Mouse (Mus musculus) olfactory bulb, adult 2 months (tissue): ENCODE results near the gene Rassf3.

ENCODE experiments used
- CTCF ChIP-seq: fragments of 200-500 bp; IDR thresholded peaks from 2 replicates; pipeline ENCODE4 v1.5.1; 2012; ENCODE audit warnings: low read depth, mild to moderate bottlenecking, low read length, moderate library complexity; ENCODE audit not compliant: insufficient read depth
- POLR2A ChIP-seq: fragments of 200-500 bp; IDR thresholded peaks from 2 replicates; pipeline ENCODE4 v1.6.1; 2012; ENCODE audit warnings: mild to moderate bottlenecking, low read depth, low read length, moderate library complexity; ENCODE audit not compliant: insufficient read depth

DNA sequence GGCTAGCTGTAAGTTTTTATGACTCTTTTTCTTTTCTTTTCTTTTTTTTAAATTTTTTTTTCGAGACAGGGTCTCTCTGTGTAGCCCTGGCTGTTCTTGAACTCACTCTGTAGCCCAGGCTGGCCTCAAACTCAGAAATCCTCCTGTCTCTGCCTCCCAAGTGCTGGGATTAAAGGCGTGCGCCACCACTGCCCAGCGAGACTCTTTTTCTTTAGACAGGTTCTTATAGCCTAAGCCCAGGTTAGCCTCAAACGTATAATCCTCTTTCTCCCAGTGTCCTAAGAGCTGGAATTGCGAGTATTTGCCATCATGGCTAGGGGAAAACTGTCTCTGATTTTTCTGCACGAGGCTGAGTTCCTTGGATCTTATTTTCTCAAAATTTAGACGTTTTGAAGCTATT lies 112.9 kb downstream of the Rassf3 start:
- TF ChIP-seq CTCF (no peak), POLR2A (no peak)
